Mouse (Mus musculus) midbrain, embryonic 12.5 days (tissue): ENCODE data around the gene Lrrc61. TPM values are rescaled to one million over a fixed set of nuclear protein-coding genes. Genes with fewer than 3 reads are reported as not detected.

Experiments
- ATAC-seq: fragments of 200-750 bp; cut with Nextera tagmentation; 2 replicates; pipeline ENCODE4 v1.8.0; 2017; ENCODE audit warnings: low read depth, moderate TSS enrichment, moderate library complexity; ENCODE audit not compliant: low FRiP score
- H3K27ac ChIP-seq: fragments of 300-500 bp; sonication (generic); replicated peaks from 2 replicates; pipeline ENCODE4 v1.5.1; 2016; ENCODE audit warnings: mild to moderate bottlenecking
- H3K27me3 ChIP-seq: fragments of 300-500 bp; sonication (generic); 2 replicates; pipeline ENCODE4 v1.6.1; 2016; ENCODE audit warnings: mild to moderate bottlenecking
- H3K36me3 ChIP-seq: fragments of 300-500 bp; sonication (generic); 2 replicates; pipeline ENCODE4 v1.6.1; 2016
- H3K4me1 ChIP-seq: fragments of 300-500 bp; sonication (generic); 2 replicates; pipeline ENCODE4 v1.6.1; 2016
- H3K4me2 ChIP-seq: fragments of 300-500 bp; sonication (generic); replicated peaks from 2 replicates; pipeline ENCODE4 v1.6.1; 2016; ENCODE audit warnings: mild to moderate bottlenecking, moderate library complexity
- H3K4me3 ChIP-seq: fragments of 300-500 bp; sonication (generic); 2 replicates; pipeline ENCODE4 v1.5.1; 2016; ENCODE audit warnings: mild to moderate bottlenecking
- H3K9ac ChIP-seq: fragments of 300-500 bp; sonication (generic); replicated peaks from 2 replicates; pipeline ENCODE4 v1.6.1; 2016; ENCODE audit warnings: mild to moderate bottlenecking, moderate library complexity
- H3K9me3 ChIP-seq: fragments of 300-500 bp; sonication (generic); 2 replicates; pipeline ENCODE4 v1.6.1; 2016; ENCODE audit warnings: mild to moderate bottlenecking
- WGBS: fragments of 180-500 bp; shearing (Covaris S2); methylation state at CpG from one replicate; pipeline ENCODE4 v1.1.7; 2016; 5-methylcytosine and 5-hydroxymethylcytosine counted together
- polyA plus RNA-seq: library from polyadenylated mRNA; unstranded; fragments of >200 nt; fragmentation: Nextera tagmentation; extraction: Ambion mirVana; gene quantifications from 2 replicates; pipeline ENCODE4 v1.2.1, GENCODE M21; 2016

The Lrrc61 gene
- polyA plus RNA-seq, 1 experiment from 2014 or later = 18.1 TPM

GRCm38 (mm10) chr6:48553819-48554218 lies 777 bp upstream of the Lrrc61 start:
- Histone ChIP-seq H3K27me3 (no peaks in the 10 kb centered on the region; the same call in 1 of the 2 replicates), H3K9me3 (no peaks in the 10 kb centered on the region), H3K9ac (peak overlapping the region; percentile 74), H3K36me3 (peaks cover 18% of the 10 kb centered on the region; the same call in 1 of the 2 replicates), H3K4me1 (peaks cover 18% of the 10 kb centered on the region), H3K4me3 (peak overlapping the region; percentile 45), H3K27ac (peak overlapping the region; percentile 94), H3K4me2 (peak overlapping the region; percentile 69)
- 81% methylated on average over 4 of the region's 4 CpGs for WGBS
- no peak for ATAC-seq

GRCm38 (mm10) chr6:48555104-48555890 lies 701 bp downstream of the Lrrc61 start:
- peak overlapping the region; percentile 69 for H3K4me2 ChIP-seq
- peak overlapping the region; percentile 45 for H3K4me3 ChIP-seq
- H3K27ac ChIP-seq = peak overlapping the region; percentile 94
- H3K4me1 ChIP-seq = peaks cover 18% of the 10 kb centered on the region
- no peaks in the 10 kb centered on the region; the same call in 1 of the 2 replicates for H3K27me3 ChIP-seq
- peaks cover 32% of the 10 kb centered on the region; the same call in 1 of the 2 replicates for H3K36me3 ChIP-seq
- ATAC-seq = peak; percentile 82
- H3K9ac ChIP-seq = peak overlapping the region; percentile 74
- WGBS = 32% methylated on average over 13 of the region's 14 CpGs
- H3K9me3 ChIP-seq = no peaks in the 10 kb centered on the region

GRCm38 (mm10) chr6:48555956-48556355 lies 1.4 kb downstream of the Lrrc61 start:
- no peak for ATAC-seq
- WGBS = 86% methylated on average over 3 of the region's 3 CpGs
- Histone ChIP-seq H3K4me3 (no peak overlapping the region), H3K27me3 (no peaks in the 10 kb centered on the region; the same call in 1 of the 2 replicates), H3K4me2 (peak overlapping the region; percentile 69), H3K27ac (no peak overlapping the region), H3K4me1 (peaks cover 18% of the 10 kb centered on the region), H3K9me3 (no peaks in the 10 kb centered on the region), H3K36me3 (peaks cover 36% of the 10 kb centered on the region; the same call in 1 of the 2 replicates), H3K9ac (no peak overlapping the region)

GRCm38 (mm10) chr6:48565693-48566310 lies 11.2 kb downstream of the Lrrc61 start:
- no peaks in the 10 kb centered on the region for H3K9me3 ChIP-seq
- 95% methylated on average over 4 of the region's 4 CpGs for WGBS
- H3K27ac ChIP-seq = no peak overlapping the region
- H3K4me3 ChIP-seq = no peak overlapping the region
- H3K36me3 ChIP-seq = peaks cover 44% of the 10 kb centered on the region
- no peaks in the 10 kb centered on the region for H3K4me1 ChIP-seq
- no peaks in the 10 kb centered on the region for H3K27me3 ChIP-seq
- no peak for ATAC-seq
- no peak overlapping the region for H3K9ac ChIP-seq
- H3K4me2 ChIP-seq = no peak overlapping the region

- H3K4me3 ChIP-seq = no peak overlapping the region
- no peak overlapping the region for H3K9ac ChIP-seq
- H3K4me1 ChIP-seq = no peaks in the 10 kb centered on the region
- H3K36me3 ChIP-seq = peaks cover 44% of the 10 kb centered on the region
- no peak for ATAC-seq
- WGBS = 83% methylated on average over 5 of the region's 5 CpGs
- H3K9me3 ChIP-seq = no peaks in the 10 kb centered on the region
- H3K4me2 ChIP-seq = no peak overlapping the region
- no peak overlapping the region for H3K27ac ChIP-seq
- H3K27me3 ChIP-seq = no peaks in the 10 kb centered on the region
These were observed 11.7 kb downstream of the Lrrc61 start for GRCm38 (mm10) chr6:48566312-48566711.

- 91% methylated on average over 21 of the region's 21 CpGs for WGBS
- ATAC-seq = no peak
- Histone ChIP-seq H3K4me2 (no peak overlapping the region), H3K9ac (no peak overlapping the region), H3K4me1 (no peaks in the 10 kb centered on the region), H3K27me3 (no peaks in the 10 kb centered on the region), H3K27ac (no peak overlapping the region), H3K9me3 (no peaks in the 10 kb centered on the region), H3K4me3 (no peak overlapping the region), H3K36me3 (peaks cover 39% of the 10 kb centered on the region)
These were observed 13.7 kb downstream of the Lrrc61 start for GRCm38 (mm10) chr6:48568036-48568984.

- no peak for ATAC-seq
- Histone ChIP-seq H3K9me3 (no peaks in the 10 kb centered on the region), H3K36me3 (peaks cover 35% of the 10 kb centered on the region), H3K4me1 (no peaks in the 10 kb centered on the region), H3K9ac (no peak overlapping the region), H3K4me3 (no peak overlapping the region), H3K27ac (no peak overlapping the region), H3K27me3 (no peaks in the 10 kb centered on the region), H3K4me2 (no peak overlapping the region)
- WGBS = 88% methylated on average over 8 of the region's 8 CpGs
These were observed 14.6 kb downstream of the Lrrc61 start for GRCm38 (mm10) chr6:48569065-48569807.

GRCm38 (mm10) chr6:48572014-48572413 lies 17.4 kb downstream of the Lrrc61 start:
- Histone ChIP-seq H3K4me3 (no peak overlapping the region), H3K4me2 (no peak overlapping the region), H3K9ac (no peak overlapping the region), H3K36me3 (peaks cover 18% of the 10 kb centered on the region), H3K9me3 (no peaks in the 10 kb centered on the region), H3K27ac (no peak overlapping the region), H3K27me3 (no peaks in the 10 kb centered on the region), H3K4me1 (no peaks in the 10 kb centered on the region)
- ATAC-seq = no peak
- 94% methylated on average over 5 of the region's 5 CpGs for WGBS

GRCm38 (mm10) chr6:48572572-48573061 lies 18.0 kb downstream of the Lrrc61 start, which contains the start of gene Rarres2:
Rarres2 (minus strand) TSS chr6:48572789.
- Histone ChIP-seq H3K36me3 (peaks cover 18% of the 10 kb centered on the region), H3K4me2 (no peak within 1 kb of the TSS), H3K27me3 (no peaks in the 10 kb centered on the region), H3K4me3 (no peak within 1 kb of the TSS), H3K27ac (no peak within 1 kb of the TSS), H3K4me1 (no peaks in the 10 kb centered on the region), H3K9me3 (no peaks in the 10 kb centered on the region), H3K9ac (no peak within 1 kb of the TSS)
- 42% methylated on average over 6 of the region's 6 CpGs for WGBS
- no peak for ATAC-seq

- no peak for ATAC-seq
These were observed 18.7 kb downstream of the Lrrc61 start for GRCm38 (mm10) chr6:48573280-48573679.

GRCm38 (mm10) chr6:48573981-48574380 lies 19.4 kb downstream of the Lrrc61 start:
- H3K4me1 ChIP-seq = no peaks in the 10 kb centered on the region
- WGBS = 80% methylated on average over 3 of the region's 3 CpGs
- H3K27ac ChIP-seq = no peak overlapping the region
- no peaks in the 10 kb centered on the region for H3K27me3 ChIP-seq
- ATAC-seq = no peak
- H3K9ac ChIP-seq = no peak overlapping the region
- H3K9me3 ChIP-seq = no peaks in the 10 kb centered on the region
- H3K4me2 ChIP-seq = no peak overlapping the region
- H3K36me3 ChIP-seq = peaks cover 7% of the 10 kb centered on the region; the same call in 1 of the 2 replicates
- no peak overlapping the region for H3K4me3 ChIP-seq

More at GRCm38 (mm10) chr6:48573280-48573679, 18.7 kb downstream of the Lrrc61 start:
- Histone ChIP-seq H3K9ac (no peak overlapping the region), H3K9me3 (no peaks in the 10 kb centered on the region), H3K4me2 (no peak overlapping the region), H3K27ac (no peak overlapping the region), H3K4me1 (no peaks in the 10 kb centered on the region), H3K36me3 (peaks cover 13% of the 10 kb centered on the region; the same call in 1 of the 2 replicates), H3K4me3 (no peak overlapping the region), H3K27me3 (no peaks in the 10 kb centered on the region)
- WGBS = 69% methylated on average over 10 of the region's 10 CpGs
